Mouse (Mus musculus): ENCODE data around the gene Fgr.

DNA sequence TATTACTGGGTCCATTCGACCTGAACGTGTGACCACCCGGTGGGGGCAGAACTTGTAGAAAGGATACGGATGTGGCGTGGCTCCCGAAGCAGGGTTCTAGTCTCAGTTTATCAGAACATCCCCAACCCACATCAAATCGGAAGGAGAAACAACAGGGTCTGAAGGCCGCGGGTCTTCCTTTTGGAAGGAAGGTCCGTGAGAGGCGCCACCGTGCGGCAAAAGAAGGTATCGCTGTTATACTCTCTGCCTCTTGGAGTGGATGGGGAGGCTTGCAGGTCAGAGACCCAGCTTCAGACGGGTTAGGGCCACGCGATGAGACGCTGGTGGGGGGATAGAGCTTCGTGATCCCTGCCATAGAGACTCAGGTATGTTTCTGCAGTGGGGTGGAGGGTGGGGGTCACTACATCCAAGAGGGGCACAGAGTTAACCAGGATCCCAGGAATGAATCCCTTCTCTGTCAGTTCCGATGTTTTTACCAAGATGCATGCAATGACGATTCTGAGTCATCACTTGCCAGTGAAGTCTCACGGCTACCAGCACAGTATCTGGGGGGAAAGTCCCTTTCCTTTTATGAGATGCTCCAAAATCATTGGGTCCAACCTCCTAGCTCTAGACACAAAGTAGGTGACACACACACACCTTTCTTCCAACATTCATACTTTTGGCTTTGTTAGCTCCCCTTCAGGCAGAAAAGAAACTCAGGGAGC is 34.3 kb upstream of the Fgr start:
- TF ChIP-seq CTCF (IDR thresholded peaks at IDR 0.05; ENCODE audit: extremely low read depth, insufficient read depth, low read length) (peak; percentile 58), POLR2A (IDR thresholded peaks at IDR 0.05; ENCODE audit: extremely low read depth, insufficient read depth, low read length) (no peak)

Measured in cortical plate, adult 2 months (tissue).